Mouse (Mus musculus) forebrain, embryonic 14.5 days (tissue): ENCODE results near the gene Cuedc1. TPM values are rescaled to one million over a fixed set of nuclear protein-coding genes. Genes with fewer than 3 reads are reported as not detected.

Source experiments
- ATAC-seq: fragments of 200-750 bp; cut with Nextera tagmentation; 2 replicates; pipeline ENCODE4 v1.8.0; 2017; ENCODE audit warnings: mild to moderate bottlenecking, moderate library complexity
- DNase-seq: peaks from one replicate; pipeline ENCODE4 v3.0.0-alpha.2; 2015; ENCODE audit warnings: low spot score
- H3K27ac ChIP-seq: fragments of 300-500 bp; sonication (generic); 2 replicates; pipeline ENCODE4 v1.5.1; 2014; ENCODE audit warnings: low read depth, mild to moderate bottlenecking, control low read depth, low read length, moderate library complexity
- H3K27me3 ChIP-seq: fragments of 300-500 bp; sonication (generic); replicated peaks from 2 replicates; pipeline ENCODE4 v1.6.1; 2014; ENCODE audit warnings: low read length, control low read depth, mixed read lengths; ENCODE audit not compliant: control insufficient read depth, insufficient read depth
- H3K36me3 ChIP-seq: fragments of 300-500 bp; sonication (generic); 2 replicates; pipeline ENCODE4 v1.6.1; 2014; ENCODE audit warnings: low read length, control low read depth; ENCODE audit not compliant: control insufficient read depth, insufficient read depth
- H3K4me1 ChIP-seq: fragments of 300-500 bp; sonication (generic); 2 replicates; pipeline ENCODE4 v1.6.1; 2014; ENCODE audit warnings: antibody characterized with exemption, low read length, control low read depth; ENCODE audit not compliant: control insufficient read depth, insufficient read depth
- H3K4me2 ChIP-seq: fragments of 300-500 bp; sonication (generic); 2 replicates; pipeline ENCODE4 v1.6.1; 2014; ENCODE audit warnings: mild to moderate bottlenecking, control low read depth, low read length
- H3K4me3 ChIP-seq: fragments of 300-500 bp; sonication (generic); 2 replicates; pipeline ENCODE4 v1.5.1; 2014; ENCODE audit warnings: low read depth, low read length, control low read depth
- H3K9ac ChIP-seq: fragments of 300-500 bp; sonication (generic); 2 replicates; pipeline ENCODE4 v1.6.1; 2014; ENCODE audit warnings: mild to moderate bottlenecking, low read length, control low read depth, moderate library complexity
- H3K9me3 ChIP-seq: fragments of 300-500 bp; sonication (generic); replicated peaks from 2 replicates; pipeline ENCODE4 v1.6.1; 2016; ENCODE audit warnings: low read length, control low read depth, mixed read lengths; ENCODE audit not compliant: control insufficient read depth
- WGBS: fragments of 180-500 bp; shearing (Covaris S2); extraction: QIAGEN DNeasy Blood & Tissue Kit; methylation state at CpG from one replicate; pipeline ENCODE4 v1.1.7; 2014; 5-methylcytosine and 5-hydroxymethylcytosine counted together
- polyA plus RNA-seq: library from polyadenylated mRNA; unstranded; fragments of >200 nt; fragmentation: Nextera tagmentation; extraction: Ambion mirVana; gene quantifications from 2 replicates; pipeline ENCODE4 v1.2.1, GENCODE M21; 2014

Gene Cuedc1
- polyA plus RNA-seq, 1 experiment from 2014 or later: 13.0 TPM

DNA sequence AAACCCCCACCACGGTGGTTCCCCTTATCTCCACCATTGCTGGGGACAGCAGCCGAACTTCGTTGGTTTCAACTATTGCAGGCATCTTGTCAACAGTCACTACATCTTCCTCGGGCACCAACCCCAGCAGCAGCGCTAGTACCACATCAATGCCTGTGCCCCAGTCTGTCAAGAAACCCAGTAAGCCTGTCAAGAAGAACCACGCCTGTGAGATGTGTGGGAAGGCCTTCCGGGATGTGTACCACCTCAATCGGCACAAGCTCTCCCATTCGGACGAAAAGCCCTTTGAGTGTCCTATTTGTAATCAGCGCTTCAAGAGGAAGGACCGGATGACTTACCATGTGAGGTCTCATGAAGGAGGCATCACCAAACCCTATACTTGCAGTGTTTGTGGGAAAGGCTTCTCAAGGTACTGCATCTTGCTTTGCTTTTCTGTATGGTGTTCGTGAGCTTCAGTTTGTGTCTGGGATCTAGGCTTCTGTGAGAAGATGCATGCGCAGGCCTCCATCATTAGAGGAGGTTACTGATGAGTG is 24.4 kb upstream of the Cuedc1 start:
- Histone ChIP-seq H3K27me3 (no peaks in the 10 kb centered on the region), H3K4me2 (no peak overlapping the region), H3K27ac (no peak overlapping the region), H3K4me1 (peaks cover 27% of the 10 kb centered on the region), H3K9ac (no peak overlapping the region), H3K9me3 (no peaks in the 10 kb centered on the region), H3K36me3 (peaks cover 52% of the 10 kb centered on the region), H3K4me3 (no peak overlapping the region)
- DNase-seq: no peak
- no peak for ATAC-seq
- WGBS: 84% methylated on average over 14 of the region's 14 CpGs

- H3K9ac ChIP-seq: no peak overlapping the region
- H3K9me3 ChIP-seq: no peaks in the 10 kb centered on the region
- no peaks in the 10 kb centered on the region for H3K27me3 ChIP-seq
- H3K36me3 ChIP-seq: peaks cover 75% of the 10 kb centered on the region
- H3K27ac ChIP-seq: no peak overlapping the region
- DNase-seq (no peak), ATAC-seq (no peak)
- no peak overlapping the region for H3K4me3 ChIP-seq
- H3K4me2 ChIP-seq: no peak overlapping the region
- H3K4me1 ChIP-seq: peaks cover 18% of the 10 kb centered on the region
- 10% methylated on average over 1 of the region's 1 CpGs for WGBS
These were observed 22.2 kb upstream of the Cuedc1 start for GRCm38 (mm10) chr11:88075701-88076100.

DNA sequence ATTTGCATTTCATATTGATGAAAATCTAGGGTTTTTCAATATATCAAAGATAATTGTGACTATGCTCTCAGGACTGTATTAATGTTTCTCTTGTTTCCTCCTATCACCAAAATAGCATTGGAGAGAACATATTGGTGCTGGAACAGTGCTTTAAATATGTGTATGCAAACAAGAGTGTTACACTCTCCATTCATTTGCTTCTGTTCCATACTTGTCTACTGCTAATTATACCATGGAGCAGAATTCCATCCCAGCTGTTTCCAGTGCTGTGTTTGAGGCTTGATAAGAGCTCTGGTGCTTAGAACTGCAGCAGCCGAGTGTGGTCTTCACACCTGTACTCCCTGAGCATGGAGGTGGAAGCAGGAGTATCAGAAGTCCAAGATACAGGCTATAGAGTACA is 21.5 kb upstream of the Cuedc1 start:
- DNase-seq (no peak), ATAC-seq (no peak)
- no peaks in the 10 kb centered on the region for H3K27me3 ChIP-seq
- no peak overlapping the region for H3K4me3 ChIP-seq
- no peak overlapping the region for H3K4me2 ChIP-seq
- 82% methylated on average over 1 of the region's 1 CpGs for WGBS
- no peak overlapping the region for H3K9ac ChIP-seq
- peaks cover 82% of the 10 kb centered on the region for H3K36me3 ChIP-seq
- H3K27ac ChIP-seq: no peak overlapping the region
- peaks cover 11% of the 10 kb centered on the region for H3K4me1 ChIP-seq
- no peaks in the 10 kb centered on the region for H3K9me3 ChIP-seq

GRCm38 (mm10) chr11:88083699-88084098 is 14.2 kb upstream of the Cuedc1 start:
- peaks cover 64% of the 10 kb centered on the region for H3K36me3 ChIP-seq
- H3K4me1 ChIP-seq: peaks cover 4% of the 10 kb centered on the region; the same call in 1 of the 2 replicates
- no peak overlapping the region for H3K27ac ChIP-seq
- ATAC-seq: no peak
- no peak overlapping the region for H3K9ac ChIP-seq
- no peak overlapping the region for H3K4me2 ChIP-seq
- no peak overlapping the region for H3K4me3 ChIP-seq
- DNase-seq: no peak
- no peaks in the 10 kb centered on the region for H3K9me3 ChIP-seq
- 84% methylated on average over 6 of the region's 6 CpGs for WGBS
- no peaks in the 10 kb centered on the region for H3K27me3 ChIP-seq

GRCm38 (mm10) chr11:88086737-88087627 is 10.9 kb upstream of the Cuedc1 start:
- no peaks in the 10 kb centered on the region for H3K27me3 ChIP-seq
- H3K4me3 ChIP-seq: peak overlapping the region; percentile 19
- H3K36me3 ChIP-seq: peaks cover 31% of the 10 kb centered on the region
- H3K4me2 ChIP-seq: peak overlapping the region; percentile 61
- DNase-seq: peak; percentile 98
- H3K9me3 ChIP-seq: no peaks in the 10 kb centered on the region
- H3K27ac ChIP-seq: peak overlapping the region; percentile 71
- peak; percentile 99 for ATAC-seq
- H3K4me1 ChIP-seq: peaks cover 4% of the 10 kb centered on the region; the same call in 1 of the 2 replicates
- 6% methylated on average over 25 of the region's 25 CpGs for WGBS
- H3K9ac ChIP-seq: peak overlapping the region; percentile 51

GRCm38 (mm10) chr11:88089150-88089549 is 8.7 kb upstream of the Cuedc1 start:
- H3K4me3 ChIP-seq: no peak overlapping the region
- no peaks in the 10 kb centered on the region for H3K9me3 ChIP-seq
- DNase-seq (no peak), ATAC-seq (no peak)
- H3K36me3 ChIP-seq: peaks cover 11% of the 10 kb centered on the region
- no peaks in the 10 kb centered on the region for H3K27me3 ChIP-seq
- no peak overlapping the region for H3K27ac ChIP-seq
- no peak overlapping the region for H3K4me2 ChIP-seq
- 61% methylated on average over 5 of the region's 5 CpGs for WGBS
- peaks cover 4% of the 10 kb centered on the region; the same call in 1 of the 2 replicates for H3K4me1 ChIP-seq
- H3K9ac ChIP-seq: no peak overlapping the region

- no peak overlapping the region for H3K4me3 ChIP-seq
- H3K9ac ChIP-seq: no peak overlapping the region
- ATAC-seq: no peak
- no peak overlapping the region for H3K27ac ChIP-seq
- H3K36me3 ChIP-seq: peaks cover 3% of the 10 kb centered on the region; the same call in 1 of the 2 replicates
- whole genome bisulfite sequencing: 75% methylated on average over 5 of the region's 5 CpGs
- peaks cover 4% of the 10 kb centered on the region; the same call in 1 of the 2 replicates for H3K4me1 ChIP-seq
- no peak for DNase-seq
- H3K4me2 ChIP-seq: no peak overlapping the region
- H3K9me3 ChIP-seq: no peaks in the 10 kb centered on the region
- no peaks in the 10 kb centered on the region for H3K27me3 ChIP-seq
These were observed 7.6 kb upstream of the Cuedc1 start for GRCm38 (mm10) chr11:88090293-88090692.

GRCm38 (mm10) chr11:88091949-88092348 is 5.9 kb upstream of the Cuedc1 start:
- ATAC-seq: no peak
- H3K4me1 ChIP-seq: 0 out of 2 replicates have a peak, but pooled peaks cover 4% of the 10 kb centered on the region
- WGBS: 93% methylated on average over 1 of the region's 1 CpGs

GRCm38 (mm10) chr11:88097173-88097572 is 685 bp upstream of the Cuedc1 start:
- 34% methylated on average over 4 of the region's 4 CpGs for WGBS
- H3K4me2 ChIP-seq: no peak overlapping the region
- H3K9me3 ChIP-seq: no peaks in the 10 kb centered on the region
- no peaks in the 10 kb centered on the region for H3K36me3 ChIP-seq
- H3K4me3 ChIP-seq: no peak overlapping the region
- H3K4me1 ChIP-seq: peaks cover 18% of the 10 kb centered on the region
- H3K27me3 ChIP-seq: no peaks in the 10 kb centered on the region
- no peak for DNase-seq
- ATAC-seq: no peak
- no peak overlapping the region for H3K27ac ChIP-seq
- no peak overlapping the region for H3K9ac ChIP-seq

More at GRCm38 (mm10) chr11:88091949-88092348, 5.9 kb upstream of the Cuedc1 start:
- Histone ChIP-seq H3K4me2 (no peak overlapping the region), H3K9ac (no peak overlapping the region), H3K9me3 (no peaks in the 10 kb centered on the region), H3K27me3 (no peaks in the 10 kb centered on the region), H3K36me3 (no peaks in the 10 kb centered on the region), H3K4me3 (no peak overlapping the region), H3K27ac (no peak overlapping the region)
- DNase-seq: no peak
